Mouse (Mus musculus): ENCODE data around the gene Wwtr1. TPM values are rescaled to one million over a fixed set of nuclear protein-coding genes. Genes with fewer than 3 reads are reported as not detected.

Wwtr1 gene
- polyA plus RNA-seq, 1 experiment from 2014 or later: 11.9 TPM

- no peak for DNase-seq (ENCODE audit: low spot score)
- Histone ChIP-seq H3K27me3 (replicated peaks; ENCODE audit: low read depth, poor library complexity, severe bottlenecking) (no peaks in the 10 kb centered on the region), H3K27ac (replicated peaks) (no peak overlapping the region), H3K9me3 (no peaks in the 10 kb centered on the region), H3K4me3 (no peak overlapping the region), H3K4me1 (peaks cover 13% of the 10 kb centered on the region), H3K36me3 (replicated peaks) (peaks cover 7% of the 10 kb centered on the region)
- WGBS: 89% methylated on average over 10 of the region's 10 CpGs
These were observed 21.4 kb downstream of the Wwtr1 start for GRCm38 (mm10) chr3:57554124-57554889.

DNA sequence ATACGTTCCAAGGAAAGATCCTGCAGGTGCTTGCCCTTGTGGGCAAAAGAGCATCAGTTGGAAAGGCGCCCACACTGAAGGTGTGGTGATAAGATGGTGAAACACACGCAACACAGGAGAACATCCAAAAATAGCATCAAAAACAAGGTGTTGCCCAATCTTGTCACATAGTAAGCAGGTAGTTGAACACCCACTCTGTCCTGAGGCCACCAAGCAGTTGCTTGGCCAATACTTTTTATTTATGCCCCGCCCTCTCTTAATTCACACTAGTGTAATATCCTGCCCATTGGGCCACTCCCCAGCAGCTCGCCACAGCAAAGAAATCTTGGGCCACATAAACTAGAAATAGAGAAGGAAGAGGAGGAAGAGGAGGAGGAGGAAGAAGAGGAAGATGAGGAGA is 22.6 kb downstream of the Wwtr1 start:
- H3K4me1 ChIP-seq: peaks cover 13% of the 10 kb centered on the region
- H3K9me3 ChIP-seq: no peaks in the 10 kb centered on the region
- no peak overlapping the region for H3K27ac ChIP-seq (replicated peaks)
- DNase-seq (ENCODE audit: low spot score): no peak
- H3K27me3 ChIP-seq (replicated peaks; ENCODE audit: low read depth, poor library complexity, severe bottlenecking): no peaks in the 10 kb centered on the region
- no peaks in the 10 kb centered on the region for H3K36me3 ChIP-seq (replicated peaks)
- H3K4me3 ChIP-seq: no peak overlapping the region
- WGBS: 95% methylated on average over 5 of the region's 5 CpGs

DNA sequence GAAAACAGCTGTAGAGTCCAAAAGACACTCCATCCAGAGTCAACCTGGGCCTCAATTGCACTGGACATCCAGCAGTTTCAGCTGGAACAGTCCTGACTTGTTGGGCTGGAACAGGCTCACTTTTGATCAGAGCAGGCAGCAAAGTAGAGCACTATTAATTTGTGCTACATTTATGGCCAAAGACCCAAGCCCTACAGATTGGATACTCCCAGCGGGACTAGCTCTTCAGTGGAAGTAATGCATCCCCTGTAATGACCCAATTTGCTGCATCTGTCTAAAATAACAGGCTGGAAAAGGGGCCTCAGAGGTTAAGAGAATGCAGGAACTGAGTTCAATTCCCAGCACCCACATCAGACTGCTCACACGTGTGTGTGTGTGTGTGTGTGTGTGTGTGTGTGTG is 24.5 kb downstream of the Wwtr1 start:
- no peak overlapping the region for H3K27ac ChIP-seq (replicated peaks)
- 70% methylated on average over 2 of the region's 2 CpGs for WGBS
- no peaks in the 10 kb centered on the region for H3K9me3 ChIP-seq
- H3K4me1 ChIP-seq: peaks cover 19% of the 10 kb centered on the region
- H3K4me3 ChIP-seq: no peak overlapping the region
- H3K36me3 ChIP-seq (replicated peaks): no peaks in the 10 kb centered on the region
- H3K27me3 ChIP-seq (replicated peaks; ENCODE audit: low read depth, poor library complexity, severe bottlenecking): no peaks in the 10 kb centered on the region
- DNase-seq (ENCODE audit: low spot score): peak; percentile 15

DNA sequence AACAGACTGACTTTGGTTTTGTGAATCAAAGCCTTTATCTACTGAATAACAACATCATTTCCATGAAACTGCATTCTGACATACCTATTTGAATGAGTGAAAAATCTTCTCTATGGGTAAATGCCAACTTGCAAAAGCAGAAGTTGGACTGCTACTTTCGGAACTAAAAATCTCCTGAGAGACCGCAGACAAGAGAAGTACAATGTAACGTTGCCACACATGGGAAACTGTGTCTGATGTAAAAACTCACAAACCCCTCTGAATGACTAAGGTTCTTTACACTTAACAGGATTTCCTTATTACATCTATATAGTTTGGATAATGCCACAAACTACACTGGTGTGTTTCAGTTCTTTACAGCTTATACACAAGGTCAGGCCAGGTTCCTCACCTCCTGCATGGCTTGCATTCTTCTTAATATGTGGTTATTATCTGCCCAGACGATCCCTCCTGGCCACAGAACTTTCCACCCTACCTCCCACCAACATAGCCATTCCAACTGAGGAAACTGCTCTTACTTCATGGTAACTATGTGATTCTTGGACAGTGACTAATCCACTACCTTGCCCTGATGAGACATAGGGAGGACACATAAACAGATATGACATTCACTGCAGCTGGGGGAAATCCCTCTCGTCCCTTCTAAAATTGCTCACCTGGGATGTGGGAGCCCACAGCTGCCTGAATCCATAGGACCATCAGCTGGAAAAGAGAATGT is 25.1 kb downstream of the Wwtr1 start:
- DNase-seq (ENCODE audit: low spot score): no peak
- Histone ChIP-seq H3K9me3 (no peaks in the 10 kb centered on the region), H3K36me3 (replicated peaks) (no peaks in the 10 kb centered on the region), H3K27ac (replicated peaks) (no peak overlapping the region), H3K4me3 (no peak overlapping the region), H3K4me1 (peaks cover 19% of the 10 kb centered on the region), H3K27me3 (replicated peaks; ENCODE audit: low read depth, poor library complexity, severe bottlenecking) (no peaks in the 10 kb centered on the region)
- WGBS: 86% methylated on average over 5 of the region's 5 CpGs

GRCm38 (mm10) chr3:57544154-57544553 is 31.6 kb downstream of the Wwtr1 start:
- H3K27ac ChIP-seq (replicated peaks): no peak overlapping the region
- H3K4me3 ChIP-seq: no peak overlapping the region
- 0 out of 2 replicates have a peak, but pooled peaks cover 7% of the 10 kb centered on the region for H3K4me1 ChIP-seq
- no peaks in the 10 kb centered on the region for H3K9me3 ChIP-seq
- 85% methylated on average over 9 of the region's 9 CpGs for WGBS
- DNase-seq (ENCODE audit: low spot score): no peak
- no peaks in the 10 kb centered on the region for H3K36me3 ChIP-seq (replicated peaks)
- H3K27me3 ChIP-seq (replicated peaks; ENCODE audit: low read depth, poor library complexity, severe bottlenecking): no peaks in the 10 kb centered on the region

DNA sequence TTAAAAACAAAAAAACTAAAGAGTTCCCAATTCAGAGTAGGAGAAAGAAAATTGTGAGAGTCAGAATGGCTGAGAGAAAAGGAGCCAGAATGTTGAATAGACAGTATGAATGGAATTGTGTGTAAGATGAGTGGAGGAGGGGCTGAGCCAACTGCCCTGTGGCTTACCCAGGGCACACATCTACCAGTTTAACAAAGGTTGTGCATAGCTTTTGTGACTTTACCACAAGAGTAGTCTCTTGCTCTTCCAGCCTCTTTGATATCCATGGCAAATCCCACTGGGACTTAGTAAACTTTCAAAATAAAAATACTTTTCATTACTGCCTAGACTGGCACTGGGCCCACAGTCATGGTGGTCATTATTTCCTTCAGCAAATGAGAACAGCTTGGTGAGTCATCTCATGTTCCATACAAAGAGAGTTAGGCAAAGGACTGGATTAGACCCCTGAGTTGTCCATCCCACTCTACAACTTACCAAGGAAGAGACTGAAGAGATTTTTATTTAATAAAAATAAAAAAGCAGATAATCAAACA is 32.8 kb downstream of the Wwtr1 start:
- Histone ChIP-seq H3K9me3 (no peaks in the 10 kb centered on the region), H3K4me1 (0 out of 2 replicates have a peak, but pooled peaks cover 7% of the 10 kb centered on the region), H3K27me3 (replicated peaks; ENCODE audit: low read depth, poor library complexity, severe bottlenecking) (no peaks in the 10 kb centered on the region)

GRCm38 (mm10) chr3:57541205-57541604 is 34.5 kb downstream of the Wwtr1 start:
- Histone ChIP-seq H3K4me3 (no peak overlapping the region), H3K36me3 (replicated peaks) (no peaks in the 10 kb centered on the region), H3K4me1 (no peaks in the 10 kb centered on the region), H3K27me3 (replicated peaks; ENCODE audit: low read depth, poor library complexity, severe bottlenecking) (no peaks in the 10 kb centered on the region), H3K9me3 (no peaks in the 10 kb centered on the region), H3K27ac (replicated peaks) (no peak overlapping the region)
- WGBS: 83% methylated on average over 7 of the region's 7 CpGs
- DNase-seq (ENCODE audit: low spot score): no peak

More for the DNA sequence above, 32.8 kb downstream of the Wwtr1 start:
- DNase-seq (ENCODE audit: low spot score): no peak
- Histone ChIP-seq H3K27ac (replicated peaks) (no peak overlapping the region), H3K36me3 (replicated peaks) (no peaks in the 10 kb centered on the region), H3K4me3 (no peak overlapping the region)

DNA sequence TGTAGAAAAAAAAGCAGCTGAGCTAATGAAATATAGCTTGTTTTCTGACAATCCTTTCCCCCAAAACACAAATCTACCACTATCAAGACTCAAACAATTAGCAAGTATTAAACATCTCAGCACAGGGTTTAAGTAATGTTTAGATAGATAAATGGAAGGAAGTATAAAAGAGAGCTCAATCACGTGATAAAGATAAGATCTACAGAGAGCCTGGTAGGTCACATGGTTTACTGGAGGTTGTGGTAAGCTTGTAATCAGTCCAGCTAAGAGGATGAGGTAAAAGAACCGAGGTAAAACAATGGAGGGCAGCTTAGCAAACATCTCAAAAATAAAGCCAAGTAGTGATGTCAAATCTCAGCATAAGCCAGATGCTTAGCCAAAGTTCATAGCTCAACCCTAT is 35.2 kb downstream of the Wwtr1 start:
- no peaks in the 10 kb centered on the region for H3K27me3 ChIP-seq (replicated peaks; ENCODE audit: low read depth, poor library complexity, severe bottlenecking)
- H3K27ac ChIP-seq (replicated peaks): no peak overlapping the region
- no peaks in the 10 kb centered on the region for H3K9me3 ChIP-seq
- WGBS: 66% methylated on average over 2 of the region's 2 CpGs
- peaks cover 7% of the 10 kb centered on the region for H3K4me1 ChIP-seq
- no peaks in the 10 kb centered on the region for H3K36me3 ChIP-seq (replicated peaks)
- no peak for DNase-seq (ENCODE audit: low spot score)
- H3K4me3 ChIP-seq: no peak overlapping the region

DNA sequence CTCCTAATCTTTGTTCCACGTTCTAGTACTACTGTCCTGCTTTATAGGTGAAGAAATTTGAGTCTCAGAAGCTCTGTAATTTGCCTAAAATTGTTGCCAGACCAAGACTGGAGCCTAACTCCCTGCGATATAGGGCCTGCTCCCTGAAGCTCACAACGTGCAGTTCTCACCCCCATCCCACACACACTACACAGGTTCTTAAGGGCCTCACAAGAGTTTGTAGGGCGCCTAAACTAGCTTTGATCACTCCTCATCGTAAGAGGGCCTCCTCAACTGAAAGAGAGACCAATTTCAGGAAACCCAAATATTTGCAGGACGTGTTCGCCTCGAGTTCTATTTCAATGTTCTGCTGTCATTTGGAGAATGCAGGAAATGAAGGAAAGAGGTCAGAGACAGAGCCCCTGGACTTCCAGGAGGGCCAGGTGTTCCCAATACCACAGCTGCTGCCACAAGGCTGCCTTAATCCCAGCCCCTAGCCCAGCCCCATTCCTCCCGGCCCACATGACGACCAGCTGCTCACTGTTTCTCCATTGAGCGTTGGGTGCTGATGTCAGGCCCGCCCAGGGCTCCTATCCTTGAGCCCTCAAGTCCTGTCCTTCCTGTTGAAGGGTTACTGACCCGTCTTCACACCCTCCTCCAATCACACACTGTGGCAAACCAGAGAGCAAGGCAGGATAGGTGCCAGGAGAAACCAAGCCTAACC is 40.1 kb downstream of the Wwtr1 start:
- H3K4me3 ChIP-seq: no peak overlapping the region
- peak; percentile 46 for DNase-seq (ENCODE audit: low spot score)
- WGBS: 68% methylated on average over 13 of the region's 13 CpGs
- H3K4me1 ChIP-seq: peaks cover 20% of the 10 kb centered on the region
- no peaks in the 10 kb centered on the region for H3K9me3 ChIP-seq
- no peaks in the 10 kb centered on the region for H3K36me3 ChIP-seq (replicated peaks)
- no peaks in the 10 kb centered on the region for H3K27me3 ChIP-seq (replicated peaks; ENCODE audit: low read depth, poor library complexity, severe bottlenecking)
- H3K27ac ChIP-seq (replicated peaks): peak overlapping the region; percentile 44; the same call in 1 of the 2 replicates

DNA sequence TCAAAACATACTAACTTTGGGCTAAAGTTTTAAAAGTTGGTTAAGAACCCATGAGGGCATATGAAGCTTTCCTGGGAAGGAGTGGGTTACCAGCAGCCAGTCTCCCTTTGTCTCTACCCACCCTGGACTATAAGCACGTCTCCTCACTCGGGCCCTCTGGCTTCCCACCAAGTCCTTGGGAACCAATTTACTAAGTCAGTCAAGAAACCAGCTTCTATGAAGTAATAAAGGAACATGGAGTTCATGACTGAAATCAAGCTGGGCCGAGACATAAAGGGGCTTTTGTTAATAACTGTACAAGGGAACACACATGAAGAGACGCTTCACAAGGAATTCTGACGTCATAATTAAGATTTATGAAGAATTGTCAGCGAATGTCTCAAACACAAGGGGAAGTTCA is 41.3 kb downstream of the Wwtr1 start:
- no peaks in the 10 kb centered on the region for H3K27me3 ChIP-seq (replicated peaks; ENCODE audit: low read depth, poor library complexity, severe bottlenecking)
- no peaks in the 10 kb centered on the region for H3K9me3 ChIP-seq
- no peak overlapping the region for H3K27ac ChIP-seq (replicated peaks)
- 87% methylated on average over 6 of the region's 6 CpGs for WGBS
- H3K4me3 ChIP-seq: no peak overlapping the region
- DNase-seq (ENCODE audit: low spot score): no peak
- H3K36me3 ChIP-seq (replicated peaks): no peaks in the 10 kb centered on the region
- peaks cover 24% of the 10 kb centered on the region for H3K4me1 ChIP-seq

DNA sequence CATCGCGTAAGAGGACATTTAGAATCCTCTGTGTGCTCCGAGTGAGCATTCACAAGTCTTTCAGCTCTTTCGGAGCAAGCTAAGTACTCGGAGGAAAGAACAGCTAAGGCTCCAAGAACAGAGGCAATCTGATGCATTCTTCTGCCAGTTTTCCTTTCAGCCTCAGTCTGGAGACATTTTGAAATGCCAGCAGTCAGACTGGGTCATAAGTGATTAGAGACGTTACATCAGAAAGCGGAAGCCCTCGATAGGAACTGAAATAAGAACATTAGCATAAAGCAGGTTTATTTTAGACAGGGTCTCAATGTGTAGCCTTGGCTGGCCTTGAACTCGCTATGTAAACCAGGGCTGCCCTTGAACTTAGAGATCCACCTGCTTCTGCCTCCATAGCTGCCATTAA is 41.8 kb downstream of the Wwtr1 start:
- no peaks in the 10 kb centered on the region for H3K36me3 ChIP-seq (replicated peaks)
- H3K9me3 ChIP-seq: no peaks in the 10 kb centered on the region
- WGBS: 90% methylated on average over 9 of the region's 9 CpGs
- DNase-seq (ENCODE audit: low spot score): no peak
- no peak overlapping the region for H3K27ac ChIP-seq (replicated peaks)
- H3K27me3 ChIP-seq (replicated peaks; ENCODE audit: low read depth, poor library complexity, severe bottlenecking): no peaks in the 10 kb centered on the region
- H3K4me3 ChIP-seq: no peak overlapping the region
- peaks cover 24% of the 10 kb centered on the region for H3K4me1 ChIP-seq

GRCm38 (mm10) chr3:57532991-57533725 is 42.6 kb downstream of the Wwtr1 start:
- DNase-seq (ENCODE audit: low spot score): no peak
- Histone ChIP-seq H3K27me3 (replicated peaks; ENCODE audit: low read depth, poor library complexity, severe bottlenecking) (no peaks in the 10 kb centered on the region), H3K9me3 (no peaks in the 10 kb centered on the region), H3K4me1 (peaks cover 24% of the 10 kb centered on the region), H3K4me3 (no peak overlapping the region), H3K27ac (replicated peaks) (no peak overlapping the region), H3K36me3 (replicated peaks) (peaks cover 1% of the 10 kb centered on the region; the same call in 1 of the 2 replicates)
- 92% methylated on average over 9 of the region's 9 CpGs for WGBS
